Mouse (Mus musculus): ENCODE results near the gene Cmtm4.

GRCm38 (mm10) chr8:104374864-104375846 is 20.5 kb downstream of the Cmtm4 start:
- no peak for TF ChIP-seq GATA1 (IDR thresholded peaks at IDR 0.05; ENCODE audit: borderline replicate concordance, low read length)
- TF ChIP-seq FLI1 (IDR thresholded peaks at IDR 0.05; ENCODE audit: low read length), result no peak

All from megakaryocyte, embryonic 14.5 days (primary cell).